In the genomic region with DNA sequence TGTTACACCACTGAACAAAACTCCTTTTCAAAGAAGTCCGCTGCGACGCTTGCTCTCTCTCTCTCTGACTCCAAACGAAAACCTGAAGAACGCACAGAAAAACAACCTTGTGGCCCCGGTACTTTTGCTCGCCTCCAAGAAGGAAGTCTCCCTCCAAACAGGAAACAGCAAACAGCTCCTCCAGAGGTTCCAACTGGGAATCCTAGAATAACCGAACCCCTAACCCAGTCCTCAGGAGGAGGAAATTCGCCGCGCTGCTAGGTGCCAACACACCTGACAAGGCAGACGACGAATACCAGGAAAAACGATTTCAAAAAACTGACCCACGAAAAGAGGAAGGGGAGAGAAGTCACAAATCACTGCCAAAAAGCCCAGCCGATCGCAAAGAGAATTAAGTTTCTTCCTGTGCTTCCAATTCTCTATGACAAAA, we compare ENCODE assay signal across 8 mouse cellular contexts. TPM values are rescaled to one million over a fixed set of nuclear protein-coding genes. Genes with fewer than 3 reads are reported as not detected.
DNase-seq lines count a peak whose midpoint lies in the region; ATAC-seq and TF ChIP-seq lines count a peak whose summit lies in the region.

No protein-coding gene starts in this region.

- H3K27me3 ChIP-seq in embryonic facial prominence, embryonic 12.5 days = no peaks in the 10 kb centered on the region
- no peaks in the 10 kb centered on the region for H3K27me3 ChIP-seq in heart, embryonic 11.5 days (ENCODE audit: control insufficient read depth, insufficient read depth, low read length)
- H3K27me3 ChIP-seq in liver, postnatal 0 days (ENCODE audit: insufficient read depth, low read length) = no peaks in the 10 kb centered on the region

- WGBS in embryonic facial prominence, embryonic 12.5 days = 0% methylated on average over 17 of the region's 17 CpGs
- under 1% methylated on average over 17 of the region's 17 CpGs for WGBS in heart, embryonic 11.5 days (ENCODE audit: insufficient replicate concordance)
- under 1% methylated on average over 17 of the region's 17 CpGs for WGBS in liver, postnatal 0 days (ENCODE audit: insufficient replicate concordance)
- WGBS in olfactory bulb, adult 2 months = under 1% methylated on average over 17 of the region's 17 CpGs

- TF ChIP-seq EP300 in liver, postnatal 0 days (IDR thresholded peaks at IDR 0.05; ENCODE audit: low read depth) = no peak

- peak; percentile 28; the same call in 1 of the 2 replicates for TF ChIP-seq CTCF in liver, postnatal 0 days (IDR thresholded peaks at IDR 0.05; ENCODE audit: low read depth)
- TF ChIP-seq CTCF in olfactory bulb, adult 2 months (IDR thresholded peaks at IDR 0.05; ENCODE audit: insufficient read depth, low read depth, low read length) = no peak

- ATAC-seq in embryonic facial prominence, embryonic 12.5 days (ENCODE audit: insufficient number of reproducible peaks, insufficient read depth, low FRiP score, low TSS enrichment) = no peak
- ATAC-seq in heart, embryonic 11.5 days (replicated peaks; ENCODE audit: insufficient number of reproducible peaks, low FRiP score, low TSS enrichment) = no peak
- no peak for ATAC-seq in liver, postnatal 0 days

- no peaks in the 10 kb centered on the region for H3K36me3 ChIP-seq in embryonic facial prominence, embryonic 12.5 days
- no peaks in the 10 kb centered on the region for H3K36me3 ChIP-seq in heart, embryonic 11.5 days (ENCODE audit: control insufficient read depth, insufficient read depth, low read length)
- no peaks in the 10 kb centered on the region for H3K36me3 ChIP-seq in liver, postnatal 0 days (replicated peaks; ENCODE audit: insufficient read depth, low read length)

- peak overlapping the region; percentile 78 for H3K4me3 ChIP-seq in embryonic facial prominence, embryonic 12.5 days
- H3K4me3 ChIP-seq in heart, embryonic 11.5 days (ENCODE audit: low read depth, low read length) = peak overlapping the region; percentile 90
- H3K4me3 ChIP-seq in liver, postnatal 0 days (ENCODE audit: low read depth, low read length) = peak overlapping the region; percentile 87
- H3K4me3 ChIP-seq in olfactory bulb, adult 2 months (ENCODE audit: insufficient read depth, low read depth, low read length) = peak overlapping the region; percentile 69

- no peaks in the 10 kb centered on the region for H3K9me3 ChIP-seq in embryonic facial prominence, embryonic 12.5 days
- no peaks in the 10 kb centered on the region for H3K9me3 ChIP-seq in heart, embryonic 11.5 days (replicated peaks; ENCODE audit: control insufficient read depth, low read length)
- no peaks in the 10 kb centered on the region for H3K9me3 ChIP-seq in liver, postnatal 0 days (ENCODE audit: low read length)

- peak overlapping the region; percentile 96 for H3K27ac ChIP-seq in embryonic facial prominence, embryonic 12.5 days
- peak overlapping the region; percentile 96 for H3K27ac ChIP-seq in heart, embryonic 11.5 days (ENCODE audit: low read depth, low read length)
- H3K27ac ChIP-seq in liver, postnatal 0 days (ENCODE audit: low read depth) = peak overlapping the region; percentile 93
- H3K27ac ChIP-seq in olfactory bulb, adult 2 months (ENCODE audit: insufficient read depth, low read depth, low read length) = peak overlapping the region; percentile 61

- H3K9ac ChIP-seq in embryonic facial prominence, embryonic 12.5 days = peak overlapping the region; percentile 85
- H3K9ac ChIP-seq in heart, embryonic 11.5 days (ENCODE audit: low read depth, low read length) = peak overlapping the region; percentile 97
- peak overlapping the region; percentile 91 for H3K9ac ChIP-seq in liver, postnatal 0 days (replicated peaks)

- peak overlapping the region; percentile 76 for H3K4me2 ChIP-seq in embryonic facial prominence, embryonic 12.5 days (replicated peaks)
- peak overlapping the region; percentile 79 for H3K4me2 ChIP-seq in heart, embryonic 11.5 days
- peak overlapping the region; percentile 98 for H3K4me2 ChIP-seq in liver, postnatal 0 days (ENCODE audit: low read depth, low read length)

- DNase-seq in 3T3-L1 (ENCODE audit: low read depth, low spot score) (peak; percentile 81), adipocyte (ENCODE audit: low spot score) (peak; percentile 73)
- DNase-seq in kidney, adult 9 months = peak; percentile 62
- peak; percentile 41 for DNase-seq in liver, postnatal 0 days
- peak; percentile 36 for DNase-seq in urinary bladder, postnatal 14 days (ENCODE audit: low spot score)

- peaks cover 8% of the 10 kb centered on the region; the same call in 1 of the 2 replicates for H3K4me1 ChIP-seq in embryonic facial prominence, embryonic 12.5 days
- H3K4me1 ChIP-seq in heart, embryonic 11.5 days (ENCODE audit: control insufficient read depth, insufficient read depth, low read length) = peaks cover 11% of the 10 kb centered on the region
- peaks cover 8% of the 10 kb centered on the region for H3K4me1 ChIP-seq in liver, postnatal 0 days (ENCODE audit: insufficient read depth)
- H3K4me1 ChIP-seq in olfactory bulb, adult 2 months (ENCODE audit: control insufficient read depth, insufficient read depth, low read length) = peaks cover 2% of the 10 kb centered on the region; the same call in 1 of the 2 replicates

- TF ChIP-seq POLR2A in olfactory bulb, adult 2 months (IDR thresholded peaks at IDR 0.05; ENCODE audit: insufficient read depth, low read depth, low read length) = no peak

RNA-seq across cellular contexts. Expression of a gene that starts 0.9 kb away (rescaled TPM):
- polyA plus RNA-seq in embryonic facial prominence, embryonic 12.5 days (2016; fragmentation: Nextera tagmentation; extraction: Ambion mirVana) = 20.8 and 22.4 TPM in 2 replicates
- 17.8 and 20.7 TPM in 2 replicates for polyA plus RNA-seq in heart, embryonic 11.5 days (2014; fragmentation: Nextera tagmentation; extraction: Ambion mirVana)
- polyA plus RNA-seq in liver, postnatal 0 days (2015; fragmentation: Nextera tagmentation; extraction: Ambion mirVana) = 8.9 and 9.2 TPM in 2 replicates
- polyA plus RNA-seq in olfactory bulb, adult 2 months (2012; ENCODE audit: insufficient read depth, insufficient read length, low replicate concordance, missing spikeins) = not detected in 2 replicates
